Mouse (Mus musculus) small intestine, adult 2 months (tissue): ENCODE data around the gene Lsamp.

ENCODE experiments used
- CTCF ChIP-seq: fragments of 200-500 bp; IDR thresholded peaks from 2 replicates; pipeline ENCODE4 v1.5.1; 2012; ENCODE audit warnings: low read depth, mild to moderate bottlenecking, control low read depth, inconsistent platforms, low read length, moderate library complexity, mixed read lengths; ENCODE audit not compliant: insufficient replicate concordance, insufficient read length; ENCODE audit errors: extremely low read depth
- POLR2A ChIP-seq: fragments of 200-500 bp; IDR thresholded peaks from 2 replicates; pipeline ENCODE4 v1.6.1; 2012; ENCODE audit warnings: low read depth, mild to moderate bottlenecking, control low read depth, inconsistent platforms, low read length, moderate library complexity

DNA sequence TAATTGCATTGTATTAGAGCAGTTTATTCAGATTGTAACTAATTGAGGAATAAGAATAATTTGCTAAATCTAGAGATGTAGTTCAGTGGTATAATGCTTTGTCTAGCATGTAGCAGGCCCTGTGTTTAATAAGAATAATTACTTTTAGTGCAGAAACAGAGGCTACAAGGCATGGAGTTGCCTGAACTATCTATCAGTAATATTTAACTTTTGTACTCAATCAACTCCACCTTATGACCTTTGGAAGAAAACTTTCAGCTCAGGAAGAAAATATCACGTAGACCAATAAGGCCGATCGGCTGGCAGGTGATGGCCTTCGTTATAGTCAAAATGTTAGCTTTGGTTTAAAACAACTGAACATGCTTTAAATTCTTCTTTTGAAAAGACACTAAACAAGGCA, 946.4 kb downstream of the Lsamp start:
- TF ChIP-seq CTCF = no peak
- TF ChIP-seq POLR2A = no peak
